Mouse (Mus musculus) bone marrow macrophage, adult 2 months (primary cell): ENCODE data around the gene Jtb. TPM values are rescaled to one million over a fixed set of nuclear protein-coding genes. Genes with fewer than 3 reads are reported as not detected.

Source experiments
- H3K27ac ChIP-seq: 2 replicates; pipeline ENCODE4 v1.5.1; 2012; ENCODE audit warnings: low read depth, low read length; ENCODE audit not compliant: insufficient read depth
- H3K4me1 ChIP-seq: 2 replicates; pipeline ENCODE4 v1.6.1; 2012; ENCODE audit warnings: low read length; ENCODE audit not compliant: control insufficient read depth, insufficient read depth
- H3K4me3 ChIP-seq: 2 replicates; pipeline ENCODE4 v1.5.1; 2012; ENCODE audit warnings: mild to moderate bottlenecking, low read length, moderate library complexity; ENCODE audit not compliant: insufficient read depth
- CTCF ChIP-seq: IDR thresholded peaks from 2 replicates; pipeline ENCODE4 v1.5.1; 2012; ENCODE audit warnings: low read depth, mild to moderate bottlenecking, low read length, moderate library complexity
- POLR2A ChIP-seq: IDR thresholded peaks from 2 replicates; pipeline ENCODE4 v1.6.1; 2012; ENCODE audit warnings: mild to moderate bottlenecking, low read depth, low read length, borderline replicate concordance
- polyA plus RNA-seq: library from polyadenylated mRNA; stranded (reverse); fragments of >200 nt; gene quantifications from 2 replicates; pipeline ENCODE4 v1.2.4, GENCODE M21; 2012; ENCODE audit not compliant: missing spikeins, insufficient read depth, insufficient read length

The Jtb gene
- polyA plus RNA-seq, 1 experiment = 64.5 TPM

DNA sequence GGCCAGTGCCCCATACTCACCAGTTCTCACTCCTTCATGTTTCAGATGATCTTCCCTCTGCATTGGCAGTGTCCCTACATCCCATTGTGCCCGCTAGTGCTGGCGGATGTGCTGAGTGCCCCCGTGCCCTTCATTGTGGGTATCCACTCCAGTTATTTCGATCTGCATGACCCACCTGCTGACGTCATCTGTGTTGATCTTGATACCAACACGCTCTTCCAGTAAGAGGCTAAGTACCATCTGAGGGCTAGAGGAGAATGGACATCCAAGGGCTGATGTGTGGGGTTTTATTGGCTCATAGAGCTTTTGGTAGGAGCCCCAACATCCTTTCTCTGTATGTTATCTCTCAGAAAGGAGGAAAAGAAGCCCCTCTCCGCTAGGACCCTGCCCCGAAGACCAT, 39.4 kb downstream of the Jtb start:
- H3K4me3 ChIP-seq = no peak overlapping the region
- H3K27ac ChIP-seq = no peak overlapping the region
- TF ChIP-seq POLR2A = no peak
- no peak for TF ChIP-seq CTCF
- H3K4me1 ChIP-seq = peaks cover 14% of the 10 kb centered on the region

DNA sequence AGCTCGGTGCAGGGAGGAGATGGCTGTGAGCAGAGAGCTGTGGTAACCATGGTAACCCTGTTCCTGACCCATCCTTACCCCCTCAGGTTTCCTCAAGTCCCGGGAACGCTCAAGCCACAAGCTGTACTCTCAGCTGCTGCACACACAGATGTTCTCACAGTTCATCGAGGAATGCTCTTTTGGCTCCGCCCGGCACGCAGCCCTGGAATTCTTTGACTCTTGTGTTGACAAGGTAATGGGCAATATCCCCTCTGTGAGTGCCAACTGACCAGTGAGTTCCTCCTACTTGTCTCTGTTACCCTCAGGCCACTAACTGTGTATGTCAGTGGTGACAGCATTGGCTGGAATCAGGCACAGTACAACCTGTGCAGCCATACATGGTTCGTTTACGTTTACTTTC, 40.8 kb downstream of the Jtb start:
- Histone ChIP-seq H3K27ac (no peak overlapping the region), H3K4me3 (no peak overlapping the region), H3K4me1 (peaks cover 13% of the 10 kb centered on the region)
- TF ChIP-seq CTCF (no peak), POLR2A (no peak)

DNA sequence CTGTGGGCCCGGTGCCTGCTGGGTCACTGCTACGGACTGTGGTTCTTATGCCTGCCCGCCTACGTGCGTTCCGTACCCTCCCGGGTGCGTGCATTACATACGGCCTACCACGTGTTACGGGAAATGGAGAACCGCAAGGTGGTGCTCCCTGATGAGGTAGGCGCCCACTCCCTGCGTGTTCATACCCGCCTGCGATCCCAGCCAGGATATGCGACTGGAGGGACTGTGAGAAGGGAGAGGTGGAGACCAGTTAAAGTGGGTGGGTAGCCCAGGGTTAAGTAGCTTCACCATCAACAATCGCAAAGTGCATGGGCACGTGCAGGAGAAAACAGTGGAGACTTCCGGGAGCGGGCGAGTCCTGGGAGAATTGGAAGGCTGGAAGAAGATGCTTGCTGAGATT, 42.5 kb downstream of the Jtb start:
- H3K4me3 ChIP-seq = no peak overlapping the region
- H3K27ac ChIP-seq = no peak overlapping the region
- TF ChIP-seq POLR2A = no peak
- no peaks in the 10 kb centered on the region for H3K4me1 ChIP-seq

DNA sequence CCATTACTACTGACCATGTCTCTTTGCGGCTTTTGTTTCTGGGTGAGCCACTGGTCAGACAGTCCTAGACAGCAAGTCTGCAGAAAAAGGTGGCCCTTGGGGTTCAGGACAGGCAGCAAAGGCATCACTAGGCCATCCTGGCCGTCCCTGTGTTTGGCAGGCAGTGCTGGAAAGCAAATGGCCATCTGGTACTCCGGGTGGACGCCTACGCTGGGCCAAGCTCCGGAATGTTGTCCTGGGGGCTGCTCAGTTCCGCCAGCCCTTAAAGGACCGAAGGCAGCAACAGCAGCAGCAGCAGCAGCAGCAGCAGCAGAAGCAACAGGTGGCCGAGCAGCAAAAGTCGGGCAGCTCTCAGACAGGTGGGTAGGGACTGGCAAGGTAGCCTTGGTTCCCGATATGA, 43.9 kb downstream of the Jtb start:
- Histone ChIP-seq H3K4me3 (no peak overlapping the region), H3K4me1 (no peaks in the 10 kb centered on the region), H3K27ac (no peak overlapping the region)
- TF ChIP-seq CTCF (no peak), POLR2A (no peak)

DNA sequence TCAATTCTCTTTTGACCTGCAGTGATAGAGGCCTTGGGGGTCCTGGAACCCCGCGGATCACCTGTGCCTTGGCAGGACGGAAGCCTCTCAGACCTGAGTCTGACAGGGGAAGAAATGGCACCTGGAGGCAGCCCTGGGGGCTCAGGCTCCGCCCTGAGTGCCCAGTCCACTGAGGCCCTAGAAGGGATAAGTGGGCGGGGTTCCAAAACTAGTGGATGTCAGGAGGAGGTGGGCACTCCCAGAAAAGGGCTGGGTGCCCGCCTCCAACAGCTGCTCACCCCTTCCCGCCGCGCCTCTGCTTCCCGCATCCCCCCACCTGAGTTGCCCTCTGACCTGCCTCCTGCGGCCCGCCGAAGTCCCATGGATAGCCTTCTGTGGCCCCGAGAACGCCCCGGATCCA, 45.5 kb downstream of the Jtb start:
- Histone ChIP-seq H3K4me1 (no peaks in the 10 kb centered on the region), H3K4me3 (no peak overlapping the region), H3K27ac (no peak overlapping the region)
- no peak for TF ChIP-seq CTCF
- no peak for TF ChIP-seq POLR2A

DNA sequence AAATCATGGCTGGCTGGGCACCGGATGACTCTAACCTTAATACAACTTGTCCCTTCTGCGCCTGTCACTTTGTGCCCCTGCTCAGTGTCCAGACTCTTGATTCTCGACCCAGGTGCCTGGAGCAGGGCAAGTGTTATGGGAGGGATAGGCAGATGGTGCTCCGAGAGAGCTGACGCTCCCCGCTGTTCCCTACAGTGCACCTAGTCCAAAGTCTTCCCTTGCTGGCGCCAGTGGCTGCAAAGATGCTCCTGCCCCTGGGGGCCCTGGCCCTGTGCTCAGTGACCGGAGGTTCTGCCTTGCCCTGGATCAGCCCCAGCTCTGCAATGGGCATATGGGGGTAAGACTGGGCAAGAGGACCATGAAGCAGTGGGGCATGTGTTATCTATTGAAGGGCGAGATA, 46.4 kb downstream of the Jtb start:
- H3K4me1 ChIP-seq = no peaks in the 10 kb centered on the region
- no peak overlapping the region for H3K4me3 ChIP-seq
- H3K27ac ChIP-seq = no peak overlapping the region
- TF ChIP-seq POLR2A (no peak), CTCF (no peak)

DNA sequence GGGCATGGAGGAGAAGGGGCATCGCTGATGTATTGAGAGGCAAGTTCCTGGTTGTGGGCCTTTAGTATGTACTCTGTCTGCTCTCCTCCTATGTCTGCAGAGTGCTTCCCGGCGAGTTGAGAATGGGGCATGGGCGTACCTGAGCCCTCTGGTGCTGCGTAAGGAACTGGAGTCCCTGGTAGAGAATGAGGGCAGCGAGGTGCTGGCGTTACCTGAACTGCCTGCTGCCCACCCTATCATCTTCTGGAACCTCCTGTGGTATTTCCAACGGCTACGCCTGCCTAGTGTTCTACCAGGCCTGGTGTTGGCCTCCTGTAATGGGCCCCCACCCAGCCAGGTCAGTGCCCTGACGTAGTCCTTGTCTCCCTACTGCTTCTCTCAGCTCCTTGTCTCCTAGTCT, 46.8 kb downstream of the Jtb start:
- Histone ChIP-seq H3K4me1 (no peaks in the 10 kb centered on the region), H3K27ac (no peak overlapping the region), H3K4me3 (no peak overlapping the region)
- TF ChIP-seq POLR2A = no peak
- no peak for TF ChIP-seq CTCF

DNA sequence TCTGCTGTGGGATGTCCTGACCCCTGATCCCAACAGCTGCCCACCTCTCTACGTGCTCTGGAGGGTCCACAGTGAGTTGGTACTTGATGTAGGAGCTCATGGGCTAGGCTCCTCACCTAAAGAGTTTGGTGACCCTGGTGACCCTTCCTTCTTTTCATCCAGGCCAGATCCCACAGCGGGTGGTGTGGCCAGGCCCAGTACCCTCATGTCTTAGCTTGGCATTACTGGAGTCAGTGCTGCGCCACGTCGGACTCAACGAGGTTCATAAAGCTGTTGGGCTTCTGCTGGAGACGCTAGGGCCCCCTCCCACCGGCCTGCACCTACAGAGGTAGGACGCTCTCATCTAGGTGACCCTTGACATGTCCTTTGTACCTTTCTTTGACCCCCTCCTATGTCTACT, 47.8 kb downstream of the Jtb start:
- no peaks in the 10 kb centered on the region for H3K4me1 ChIP-seq
- H3K27ac ChIP-seq = no peak overlapping the region
- no peak overlapping the region for H3K4me3 ChIP-seq
- no peak for TF ChIP-seq CTCF
- TF ChIP-seq POLR2A = no peak

DNA sequence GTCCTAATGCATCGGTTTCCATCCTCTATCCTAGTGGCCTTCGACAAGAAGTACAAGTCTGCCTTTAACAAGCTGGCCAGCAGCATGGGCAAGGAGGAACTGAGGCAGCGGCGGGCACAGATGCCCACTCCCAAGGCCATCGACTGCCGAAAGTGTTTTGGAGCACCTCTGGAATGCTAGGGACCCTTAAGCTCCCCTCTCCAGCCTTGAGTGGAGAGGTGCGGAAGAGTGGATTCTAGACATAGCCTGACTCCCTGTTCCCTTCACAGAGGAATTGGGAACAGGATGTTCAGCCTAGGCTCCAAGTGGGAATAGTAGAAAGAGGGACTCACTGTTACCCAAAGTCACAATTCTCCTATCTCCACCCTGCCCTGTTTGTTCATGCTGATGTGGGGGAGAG, 48.3 kb downstream of the Jtb start:
- Histone ChIP-seq H3K27ac (no peak overlapping the region), H3K4me1 (no peaks in the 10 kb centered on the region), H3K4me3 (no peak overlapping the region)
- TF ChIP-seq CTCF (no peak), POLR2A (no peak)

DNA sequence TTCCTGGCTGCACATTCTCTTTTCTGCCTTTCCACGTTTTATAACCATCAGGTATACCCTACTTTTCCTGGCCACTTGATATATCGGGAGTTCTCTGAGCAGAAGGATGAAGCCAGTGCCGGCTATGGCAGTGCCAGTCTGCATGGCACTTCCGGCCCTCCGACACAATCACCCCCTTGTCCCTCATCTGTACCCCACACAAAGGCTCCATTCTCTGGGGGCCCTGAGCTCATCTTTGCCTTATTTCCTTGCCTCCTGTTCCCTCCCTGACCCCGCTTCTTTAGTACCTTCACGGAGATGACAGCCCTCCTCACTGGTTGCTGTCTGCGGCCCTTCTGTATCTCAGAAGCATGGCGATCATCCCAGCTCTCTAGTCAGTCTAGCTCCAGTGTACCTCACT, 49.3 kb downstream of the Jtb start:
- TF ChIP-seq CTCF = no peak
- no peak overlapping the region for H3K4me3 ChIP-seq

DNA sequence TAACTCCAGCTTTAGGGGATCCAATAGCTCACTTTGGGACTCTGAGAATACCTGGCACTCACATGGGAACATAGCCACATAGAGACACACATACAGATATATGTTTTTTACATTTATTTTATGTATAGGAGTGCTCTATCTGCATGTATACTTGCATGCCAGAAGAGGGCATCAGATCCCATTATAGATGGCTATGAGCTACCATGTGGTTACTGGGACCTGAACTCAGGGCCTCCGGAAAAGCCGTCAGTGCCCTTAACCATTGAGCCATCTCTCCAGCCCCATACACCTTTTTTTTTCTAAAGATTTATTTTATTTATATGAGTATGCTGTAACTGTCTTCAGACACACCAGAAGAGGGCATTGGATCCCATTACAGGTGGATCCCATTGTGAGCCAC, 52.8 kb downstream of the Jtb start:
- peak; percentile 13; the same call in 1 of the 2 replicates for TF ChIP-seq CTCF
- TF ChIP-seq POLR2A = no peak
- no peak overlapping the region for H3K27ac ChIP-seq
- no peaks in the 10 kb centered on the region for H3K4me1 ChIP-seq
- H3K4me3 ChIP-seq = no peak overlapping the region

More for the DNA sequence above, 49.3 kb downstream of the Jtb start:
- Histone ChIP-seq H3K27ac (no peak overlapping the region), H3K4me1 (no peaks in the 10 kb centered on the region)

Other genes with a start within 250 kb of the Jtb start
- 96.5 and 113 TPM in 2 replicates for gene Hax1, start 232.8 kb upstream of the Jtb start, polyA plus RNA-seq
- 84.4 and 85.5 TPM in 2 replicates for gene 4933434E20Rik, start 180.0 kb upstream of the Jtb start, polyA plus RNA-seq
- 200 and 228 TPM in 2 replicates for gene Ubap2l, start 179.0 kb upstream of the Jtb start, polyA plus RNA-seq
- 739 and 786 TPM in 2 replicates for gene Tpm3, start 158.9 kb upstream of the Jtb start, polyA plus RNA-seq
- 0.28 and 0.69 TPM in 2 replicates for gene Nup210l, start 127.5 kb upstream of the Jtb start, polyA plus RNA-seq
- gene Rps27, start 17.9 kb upstream of the Jtb start, polyA plus RNA-seq = 946 and 1,891 TPM in 2 replicates
- gene Rab13, start 17.9 kb upstream of the Jtb start, polyA plus RNA-seq = 19.0 and 23.2 TPM in 2 replicates
- 1.3 and 2.9 TPM in 2 replicates for gene Creb3l4, start 11.9 kb downstream of the Jtb start, polyA plus RNA-seq
- gene Slc39a1, start 16.6 kb downstream of the Jtb start, polyA plus RNA-seq = 155 and 159 TPM in 2 replicates
- gene Crtc2, start 22.6 kb downstream of the Jtb start, polyA plus RNA-seq = 45.5 and 56.9 TPM in 2 replicates
- gene Dennd4b, start 33.6 kb downstream of the Jtb start, polyA plus RNA-seq = 47.7 and 52.9 TPM in 2 replicates
- gene Gatad2b, start 61.6 kb downstream of the Jtb start, polyA plus RNA-seq = 45.6 and 48.2 TPM in 2 replicates
- 0.72 and 0.83 TPM in 2 replicates for gene Slc27a3, start 158.3 kb downstream of the Jtb start, polyA plus RNA-seq
- 18.9 and 20.4 TPM in 2 replicates for gene Ints3, start 202.0 kb downstream of the Jtb start, polyA plus RNA-seq
- 0.17 and 0.89 TPM in 2 replicates for gene Npr1, start 234.3 kb downstream of the Jtb start, polyA plus RNA-seq
- 29.3 and 29.8 TPM in 2 replicates for gene Ilf2, start 244.5 kb downstream of the Jtb start, polyA plus RNA-seq